Mouse (Mus musculus): ENCODE data around the gene Fkrp.

- no peak for TF ChIP-seq CTCF (IDR thresholded peaks at IDR 0.05; ENCODE audit: low read depth, low read length)
- no peak for TF ChIP-seq POLR2A (IDR thresholded peaks at IDR 0.05; ENCODE audit: borderline replicate concordance, low read depth, low read length)
Measured at GRCm38 (mm10) chr7:16812505-16812904, 4.0 kb downstream of the Fkrp start.

Data from bone marrow macrophage, adult 2 months (primary cell).